Mouse (Mus musculus) heart, embryonic 13.5 days (tissue): ENCODE measurements around the gene Uxs1. TPM values are rescaled to one million over a fixed set of nuclear protein-coding genes. Genes with fewer than 3 reads are reported as not detected.

Source experiments
- ATAC-seq: fragments of 200-750 bp; cut with Nextera tagmentation; 2 replicates; pipeline ENCODE4 v1.8.0; 2017; ENCODE audit warnings: moderate TSS enrichment; ENCODE audit not compliant: insufficient number of reproducible peaks, low FRiP score, low TSS enrichment; ENCODE audit errors: extremely low read depth
- H3K27ac ChIP-seq: fragments of 300-500 bp; sonication (generic); replicated peaks from 2 replicates; pipeline ENCODE4 v1.5.1; 2015; ENCODE audit warnings: moderate library complexity, mild to moderate bottlenecking, inconsistent platforms
- H3K27me3 ChIP-seq: fragments of 300-500 bp; sonication (generic); replicated peaks from 2 replicates; pipeline ENCODE4 v1.6.1; 2015; ENCODE audit warnings: mild to moderate bottlenecking, inconsistent platforms
- H3K36me3 ChIP-seq: fragments of 300-500 bp; sonication (generic); 2 replicates; pipeline ENCODE4 v1.6.1; 2015; ENCODE audit warnings: mild to moderate bottlenecking, inconsistent platforms
- H3K4me1 ChIP-seq: fragments of 300-500 bp; sonication (generic); 2 replicates; pipeline ENCODE4 v1.6.1; 2015; ENCODE audit warnings: inconsistent platforms
- H3K4me2 ChIP-seq: fragments of 300-500 bp; sonication (generic); 2 replicates; pipeline ENCODE4 v1.6.1; 2015; ENCODE audit warnings: inconsistent platforms, mild to moderate bottlenecking, moderate library complexity
- H3K4me3 ChIP-seq: fragments of 300-500 bp; sonication (generic); 2 replicates; pipeline ENCODE4 v1.5.1; 2015; ENCODE audit warnings: moderate library complexity, mild to moderate bottlenecking, inconsistent platforms
- H3K9ac ChIP-seq: fragments of 300-500 bp; sonication (generic); 2 replicates; pipeline ENCODE4 v1.6.1; 2015; ENCODE audit warnings: inconsistent platforms, mild to moderate bottlenecking, moderate library complexity
- H3K9me3 ChIP-seq: fragments of 300-500 bp; sonication (generic); 2 replicates; pipeline ENCODE4 v1.6.1; 2016; ENCODE audit warnings: inconsistent platforms
- WGBS: fragments of 180-500 bp; shearing (Covaris S2); methylation state at CpG from one replicate; pipeline ENCODE4 v1.1.7; 2015; ENCODE audit warnings: mixed read lengths; 5-methylcytosine and 5-hydroxymethylcytosine counted together
- polyA plus RNA-seq: library from polyadenylated mRNA; unstranded; fragments of >200 nt; fragmentation: Nextera tagmentation; extraction: Ambion mirVana; gene quantifications from 2 replicates; pipeline ENCODE4 v1.2.1, GENCODE M21; 2015

Uxs1 gene
- polyA plus RNA-seq, 1 experiment from 2014 or later = 15.0 TPM

DNA sequence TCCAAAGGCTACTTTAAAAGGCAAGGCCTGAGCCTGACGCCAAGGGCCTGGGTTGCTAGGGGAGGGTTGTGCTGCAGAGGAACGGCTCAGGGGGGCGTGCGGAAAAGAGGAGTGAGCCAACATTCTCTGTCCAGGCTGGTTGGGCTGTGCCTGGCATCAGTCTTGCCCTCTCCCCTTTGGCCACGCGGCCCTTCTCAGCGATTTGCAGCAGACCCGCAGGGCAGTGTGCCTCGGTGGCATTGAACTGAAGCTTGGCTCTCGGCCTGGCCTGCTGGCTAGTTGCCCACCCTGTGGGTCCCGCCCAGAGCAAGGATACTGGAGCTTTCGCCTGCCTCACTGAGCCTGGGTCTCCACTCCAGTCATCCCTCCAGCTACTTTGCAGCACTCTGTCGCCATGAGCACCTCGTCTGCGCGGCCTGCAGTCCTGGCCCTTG is 97.1 kb downstream of the Uxs1 start, which contains the start of gene 1500015O10Rik:
TSS of gene 1500015O10Rik (plus strand) at position 112 of the 434 bp plus-strand sequence.
- 0 out of 2 replicates have a peak within 1 kb of the TSS, but pooled peaks have one; percentile 29 for H3K9ac ChIP-seq
- ATAC-seq = peak; percentile 63; the same call in 1 of the 2 replicates
- H3K27me3 ChIP-seq = no peaks in the 10 kb centered on the region
- no peak within 1 kb of the TSS for H3K4me3 ChIP-seq
- WGBS = 41% methylated on average over 16 of the region's 16 CpGs
- H3K4me2 ChIP-seq = peak within 1 kb of the TSS; percentile 33
- peak within 1 kb of the TSS; percentile 10; the same call in 1 of the 2 replicates for H3K27ac ChIP-seq
- no peaks in the 10 kb centered on the region; the same call in 1 of the 2 replicates for H3K9me3 ChIP-seq
- no peaks in the 10 kb centered on the region for H3K36me3 ChIP-seq
- peaks cover 9% of the 10 kb centered on the region for H3K4me1 ChIP-seq

DNA sequence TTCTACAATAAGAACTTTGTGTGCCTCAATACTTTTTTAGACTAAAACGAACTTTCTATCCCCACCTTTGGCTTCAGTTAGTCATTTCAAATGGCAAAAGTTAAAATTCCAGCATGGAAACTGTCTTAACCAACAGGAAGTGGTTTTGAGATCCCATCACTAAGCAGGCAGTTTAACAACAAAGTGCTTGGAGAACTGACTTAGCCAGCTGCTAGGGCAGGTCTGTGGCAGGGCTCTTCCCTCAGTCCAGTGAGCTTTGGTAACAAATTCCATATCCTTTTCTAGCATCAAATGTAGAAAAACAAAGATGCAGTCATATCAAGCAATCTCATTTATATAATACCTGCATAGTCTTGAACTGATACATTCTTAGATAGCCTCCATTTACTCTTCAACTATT is 105.1 kb downstream of the Uxs1 start:
- H3K4me3 ChIP-seq = no peak overlapping the region
- no peaks in the 10 kb centered on the region for H3K27me3 ChIP-seq
- no peak for ATAC-seq
- no peak overlapping the region for H3K4me2 ChIP-seq
- no peaks in the 10 kb centered on the region for H3K36me3 ChIP-seq
- H3K9me3 ChIP-seq = no peaks in the 10 kb centered on the region; the same call in 1 of the 2 replicates
- H3K4me1 ChIP-seq = peaks cover 3% of the 10 kb centered on the region
- H3K27ac ChIP-seq = no peak overlapping the region
- no peak overlapping the region for H3K9ac ChIP-seq
- 41% methylated on average over 1 of the region's 1 CpGs for WGBS

DNA sequence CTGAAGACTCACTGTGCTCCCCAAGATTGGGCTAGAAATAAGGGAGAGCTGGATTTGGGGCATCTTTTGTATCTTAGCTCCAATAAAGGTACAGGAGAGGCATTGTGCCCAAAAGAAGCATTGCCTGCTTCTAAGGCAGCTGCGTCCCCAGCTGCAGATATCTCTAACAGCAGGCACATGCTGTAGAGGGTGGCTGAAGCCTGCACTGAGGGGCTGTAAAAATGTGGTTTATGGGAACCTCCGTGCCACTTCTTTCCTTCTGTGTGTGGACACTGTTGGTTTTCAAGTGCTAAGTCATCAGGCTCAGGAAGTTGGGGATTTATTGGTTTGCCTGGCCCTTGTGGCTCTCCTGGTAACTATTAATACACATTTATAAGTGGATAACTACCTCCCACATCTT is 108.8 kb downstream of the Uxs1 start:
- Histone ChIP-seq H3K9me3 (no peaks in the 10 kb centered on the region), H3K4me2 (no peak overlapping the region), H3K4me3 (no peak overlapping the region), H3K9ac (no peak overlapping the region), H3K27ac (no peak overlapping the region), H3K36me3 (no peaks in the 10 kb centered on the region), H3K27me3 (no peaks in the 10 kb centered on the region), H3K4me1 (peaks cover 22% of the 10 kb centered on the region)
- WGBS = 71% methylated on average over 2 of the region's 2 CpGs
- no peak for ATAC-seq

DNA sequence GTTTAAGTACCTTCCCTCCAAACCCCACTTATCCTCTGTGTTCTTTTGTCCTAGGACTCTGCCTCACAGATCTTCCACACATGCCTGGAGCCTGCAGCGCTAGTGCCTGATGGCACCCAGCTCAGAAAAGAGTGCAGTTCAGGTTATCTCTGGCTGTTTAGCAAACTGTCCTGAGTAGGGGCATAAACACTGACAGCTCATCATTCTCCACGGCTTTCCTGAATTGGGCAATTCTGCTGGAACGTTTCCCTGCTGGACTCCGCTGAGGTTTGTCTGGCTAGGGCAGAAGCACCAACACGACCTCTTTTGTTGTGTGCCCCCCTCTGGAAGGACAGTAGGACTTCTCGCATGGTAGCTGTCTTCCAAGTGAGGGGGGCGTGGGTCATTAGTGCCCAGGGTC is 109.6 kb downstream of the Uxs1 start:
- WGBS = 64% methylated on average over 7 of the region's 7 CpGs
- Histone ChIP-seq H3K27me3 (no peaks in the 10 kb centered on the region), H3K36me3 (no peaks in the 10 kb centered on the region), H3K27ac (no peak overlapping the region), H3K9me3 (no peaks in the 10 kb centered on the region), H3K4me1 (peaks cover 22% of the 10 kb centered on the region), H3K4me2 (no peak overlapping the region), H3K4me3 (no peak overlapping the region), H3K9ac (no peak overlapping the region)
- ATAC-seq = no peak

DNA sequence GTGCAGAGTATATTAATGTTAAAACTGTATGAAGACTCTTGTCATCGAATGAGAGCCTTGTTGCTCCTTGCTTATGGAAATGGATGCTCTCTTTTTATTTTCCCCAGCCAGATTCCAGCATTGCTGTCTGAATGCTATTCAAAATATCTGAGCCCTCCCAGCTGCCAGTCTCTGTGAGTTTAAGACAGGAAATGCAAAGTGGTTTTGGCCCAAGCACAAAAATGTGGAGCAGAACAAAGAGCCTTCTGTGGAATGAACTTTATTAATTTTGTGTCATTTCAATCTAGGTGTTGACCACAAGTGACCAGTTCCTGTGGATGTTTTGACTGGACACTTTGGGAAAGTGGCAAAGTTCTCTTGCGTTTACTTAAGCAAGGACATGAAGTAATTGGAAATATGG is 112.8 kb downstream of the Uxs1 start:
- Histone ChIP-seq H3K4me1 (peaks cover 22% of the 10 kb centered on the region), H3K27me3 (no peaks in the 10 kb centered on the region), H3K4me2 (no peak overlapping the region), H3K27ac (peak overlapping the region; percentile 1; the same call in 1 of the 2 replicates), H3K9ac (no peak overlapping the region), H3K4me3 (no peak overlapping the region), H3K36me3 (no peaks in the 10 kb centered on the region), H3K9me3 (peaks cover 3% of the 10 kb centered on the region; the same call in 1 of the 2 replicates)
- no peak for ATAC-seq
- WGBS = 58% methylated on average over 2 of the region's 2 CpGs

DNA sequence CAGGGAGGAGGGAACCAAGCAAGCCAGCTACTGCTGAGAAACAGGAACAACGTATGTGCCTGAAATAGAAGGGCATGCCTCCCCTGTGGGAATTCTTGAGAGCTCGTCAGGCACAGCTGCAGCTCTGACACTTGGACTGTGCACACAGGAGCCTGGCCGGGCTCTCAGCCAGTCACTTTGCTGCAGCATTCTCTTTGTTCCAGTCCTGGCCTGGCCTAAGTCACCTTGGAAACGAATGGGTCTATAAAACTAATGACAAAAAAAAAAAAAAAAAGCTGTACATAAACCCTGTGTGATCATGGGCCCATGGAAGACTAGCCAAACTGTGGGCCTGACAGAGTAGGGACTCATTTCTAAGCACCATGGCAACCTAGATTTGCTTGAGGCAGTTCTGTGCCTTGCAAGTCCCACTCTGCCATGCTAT is 129.0 kb downstream of the Uxs1 start:
- 6% methylated on average over 4 of the region's 4 CpGs for WGBS
- no peaks in the 10 kb centered on the region for H3K27me3 ChIP-seq
- no peaks in the 10 kb centered on the region for H3K9me3 ChIP-seq
- H3K4me1 ChIP-seq = peaks cover 32% of the 10 kb centered on the region
- H3K36me3 ChIP-seq = no peaks in the 10 kb centered on the region
- peak; percentile 81 for ATAC-seq
- H3K4me2 ChIP-seq = peak overlapping the region; percentile 30
- no peak overlapping the region for H3K9ac ChIP-seq
- H3K4me3 ChIP-seq = no peak overlapping the region
- peak overlapping the region; percentile 97 for H3K27ac ChIP-seq

Other genes starting within 250 kb of the Uxs1 start
- gene 1500015O10Rik, start 97.2 kb downstream of the Uxs1 start, polyA plus RNA-seq = 9.9 and 10.3 TPM in 2 replicates
- 45.8 and 47.5 TPM in 2 replicates for gene Tpp2, start 105.8 kb upstream of the Uxs1 start, polyA plus RNA-seq
- 0.05 and 0.38 TPM in 2 replicates for gene Mettl21c, start 192.2 kb upstream of the Uxs1 start, polyA plus RNA-seq
- gene Gm8251, start 234.1 kb upstream of the Uxs1 start, polyA plus RNA-seq = 0.06 TPM in 1 of 2 replicates, not detected in the other